Comparison of ENCODE assay signal across 8 mouse cellular contexts in the genomic region with DNA sequence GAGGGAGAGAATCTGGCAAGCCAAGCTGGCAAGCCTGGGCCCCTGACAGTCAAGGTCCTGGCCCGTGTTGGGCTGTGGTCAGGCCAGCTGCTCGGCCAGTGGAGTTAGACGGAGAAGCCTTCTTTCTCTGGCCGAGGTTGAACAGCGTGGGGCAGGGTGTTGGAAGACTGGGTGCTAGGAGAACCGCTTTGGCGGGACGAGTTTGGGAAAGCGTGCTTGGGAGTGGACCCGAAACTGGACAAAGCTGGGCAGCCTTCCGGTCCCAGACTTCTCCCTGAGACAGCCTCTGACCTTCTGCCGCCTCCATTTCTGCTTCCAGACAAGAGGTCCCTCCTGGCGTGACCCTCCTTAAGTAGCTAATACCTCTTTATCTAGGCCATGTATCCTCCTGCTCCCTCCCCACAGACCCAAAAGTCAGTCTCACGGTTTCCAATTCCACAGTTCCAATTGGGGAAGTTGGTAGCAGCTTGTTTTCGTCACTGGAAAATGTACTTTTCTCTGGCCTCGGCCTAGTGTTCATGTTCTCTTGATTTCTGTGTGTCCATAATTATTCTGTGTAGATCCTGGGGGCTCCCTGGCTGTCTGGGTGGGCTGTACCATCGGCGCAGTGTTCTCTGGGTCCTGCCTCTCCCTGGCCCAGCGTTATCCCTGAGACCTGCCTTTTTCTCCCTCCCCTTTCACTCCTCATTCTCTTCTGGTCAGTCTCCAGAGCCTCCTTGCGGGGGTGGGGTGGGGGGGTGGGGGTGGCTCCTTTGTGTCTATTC. TPM values are rescaled to one million over a fixed set of nuclear protein-coding genes. Genes with fewer than 3 reads are reported as not detected.
A peak's percentile ranks its signal among the peaks of the same experiment; 100 is the strongest.
DNase-seq lines count a peak whose midpoint lies in the region; ATAC-seq and TF ChIP-seq lines count a peak whose summit lies in the region.

No protein-coding gene starts in this region.

- H3K27ac ChIP-seq in thymus, adult 2 months (ENCODE audit: control insufficient read depth, insufficient read depth, low read length), result peak overlapping the region; percentile 73
- no peak overlapping the region for H3K27ac ChIP-seq in forebrain, postnatal 0 days (ENCODE audit: low read depth, low read length)
- peak overlapping the region; percentile 33 for H3K27ac ChIP-seq in intestine, embryonic 14.5 days (ENCODE audit: low read depth)

- DNase-seq in thymus, adult 2 months, result no peak
- no peak for DNase-seq in thymus, adult 18-20 months
- no peak for DNase-seq in forebrain, postnatal 0 days
- no peak for DNase-seq in intestine, embryonic 14.5 days (ENCODE audit: low spot score)
- no peak for DNase-seq in urinary bladder, adult 2 months (ENCODE audit: low spot score)
- DNase-seq in layer of hippocampus, adult 18-20 months (ENCODE audit: low spot score in 2 of 2), result no peak

- TF ChIP-seq CTCF in thymus, adult 2 months (IDR thresholded peaks at IDR 0.05; ENCODE audit: borderline replicate concordance, control insufficient read depth, extremely low read depth, insufficient read depth, low read length, poor library complexity), result no peak
- TF ChIP-seq CTCF in forebrain, postnatal 0 days (IDR thresholded peaks at IDR 0.05; ENCODE audit: low read depth), result no peak

- ATAC-seq in forebrain, postnatal 0 days, result peak; percentile 7; the same call in 1 of the 2 replicates
- ATAC-seq in intestine, embryonic 14.5 days (replicated peaks; ENCODE audit: low FRiP score, low TSS enrichment, low read depth), result no peak
- peak; percentile 19 for ATAC-seq in megakaryocyte, adult 5-6 weeks (ENCODE audit: poor library complexity, severe bottlenecking)
- ATAC-seq in cerebellum, adult (ENCODE audit: insufficient number of reproducible peaks, low FRiP score, low TSS enrichment), result no peak

- no peak for TF ChIP-seq POLR2A in thymus, adult 2 months (IDR thresholded peaks at IDR 0.05; ENCODE audit: control insufficient read depth, extremely low read depth, insufficient read depth, low read length, poor library complexity)

- H3K9me3 ChIP-seq in forebrain, postnatal 0 days (ENCODE audit: low read length), result no peaks in the 10 kb centered on the region
- H3K9me3 ChIP-seq in intestine, embryonic 14.5 days (ENCODE audit: control insufficient read depth, low read length), result no peaks in the 10 kb centered on the region

- WGBS in thymus, adult 2 months, result 7% methylated on average over 20 of the region's 20 CpGs
- 12% methylated on average over 16 of the region's 20 CpGs for WGBS in forebrain, postnatal 0 days
- WGBS in intestine, embryonic 14.5 days, result 3% methylated on average over 20 of the region's 20 CpGs

- H3K9ac ChIP-seq in forebrain, postnatal 0 days, result peak overlapping the region; percentile 14
- peak overlapping the region; percentile 56 for H3K9ac ChIP-seq in intestine, embryonic 14.5 days (ENCODE audit: low read length)

- peak overlapping the region; percentile 46 for H3K4me2 ChIP-seq in forebrain, postnatal 0 days (ENCODE audit: low read depth)
- H3K4me2 ChIP-seq in intestine, embryonic 14.5 days (ENCODE audit: low read length), result peak overlapping the region; percentile 56

- H3K4me3 ChIP-seq in thymus, adult 2 months (ENCODE audit: control insufficient read depth, insufficient read depth, low read length), result peak overlapping the region; percentile 99
- H3K4me3 ChIP-seq in forebrain, postnatal 0 days (ENCODE audit: low read depth, low read length), result peak overlapping the region; percentile 34
- H3K4me3 ChIP-seq in intestine, embryonic 14.5 days (ENCODE audit: low read depth, low read length), result peak overlapping the region; percentile 74

- H3K27me3 ChIP-seq in thymus, adult 2 months (ENCODE audit: control insufficient read depth, insufficient read depth, low read length), result no peaks in the 10 kb centered on the region
- no peaks in the 10 kb centered on the region for H3K27me3 ChIP-seq in forebrain, postnatal 0 days (ENCODE audit: insufficient read depth, low read length)
- H3K27me3 ChIP-seq in intestine, embryonic 14.5 days (replicated peaks; ENCODE audit: control insufficient read depth, insufficient read depth, low read length), result no peaks in the 10 kb centered on the region

- no peaks in the 10 kb centered on the region for H3K36me3 ChIP-seq in thymus, adult 2 months (ENCODE audit: control insufficient read depth, insufficient read depth, low read length)
- H3K36me3 ChIP-seq in forebrain, postnatal 0 days (ENCODE audit: insufficient read depth), result no peaks in the 10 kb centered on the region
- H3K36me3 ChIP-seq in intestine, embryonic 14.5 days (ENCODE audit: control insufficient read depth, insufficient read depth, low read length), result 0 out of 2 replicates have a peak, but pooled peaks cover 2% of the 10 kb centered on the region

- peaks cover 61% of the 10 kb centered on the region for H3K4me1 ChIP-seq in thymus, adult 2 months (replicated peaks; ENCODE audit: control insufficient read depth, insufficient read depth, low read length)
- no peaks in the 10 kb centered on the region for H3K4me1 ChIP-seq in forebrain, postnatal 0 days (ENCODE audit: insufficient read depth)
- H3K4me1 ChIP-seq in intestine, embryonic 14.5 days (replicated peaks; ENCODE audit: control insufficient read depth, insufficient read depth, low read length), result peaks cover 55% of the 10 kb centered on the region

RNA-seq across cellular contexts. Expression of gene Tnfrsf1a, which starts 1.3 kb away (rescaled TPM):
- polyA plus RNA-seq in thymus, adult 2 months (2012; rRNA removed), result 140 and 149 TPM in 2 replicates
- 6.8 and 12.1 TPM in 2 replicates for total RNA-seq in forebrain, postnatal 0 days (2014; rRNA removed)
- polyA plus RNA-seq in forebrain, postnatal 0 days (2015; fragmentation: Nextera tagmentation; extraction: Ambion mirVana), result 13.2 and 13.6 TPM in 2 replicates
- polyA plus RNA-seq in intestine, embryonic 14.5 days (2014; fragmentation: Nextera tagmentation; extraction: Ambion mirVana), result 60.6 and 63.3 TPM in 2 replicates
- total RNA-seq in megakaryocyte, adult 5-6 weeks (2015), result 96.4 and 101 TPM in 2 replicates
- total RNA-seq in megakaryocyte, adult 5-6 weeks (2017), result 90.2 and 116 TPM in 2 replicates
- polyA plus RNA-seq in urinary bladder, adult 2 months (2012; rRNA removed), result 140 and 152 TPM in 2 replicates
- 10 to 100 TPM; 11.7 to 11.8 TPM for total RNA-seq in layer of hippocampus, adult 18-20 months (2021)

RNA-seq across cellular contexts. Expression of gene Scnn1a, which starts 30.0 kb away (rescaled TPM):
- 32.8 and 35.8 TPM in 2 replicates for polyA plus RNA-seq in thymus, adult 2 months (2012; rRNA removed)
- 0.67 and 1.2 TPM in 2 replicates for total RNA-seq in forebrain, postnatal 0 days (2014; rRNA removed)
- polyA plus RNA-seq in forebrain, postnatal 0 days (2015; fragmentation: Nextera tagmentation; extraction: Ambion mirVana), result 1.0 and 1.5 TPM in 2 replicates
- 2.0 TPM in 2 replicates for polyA plus RNA-seq in intestine, embryonic 14.5 days (2014; fragmentation: Nextera tagmentation; extraction: Ambion mirVana)
- total RNA-seq in megakaryocyte, adult 5-6 weeks (2015), result 9.0 and 9.5 TPM in 2 replicates
- 0.99 and 1.6 TPM in 2 replicates for total RNA-seq in megakaryocyte, adult 5-6 weeks (2017)
- 2.9 and 3.9 TPM in 2 replicates for polyA plus RNA-seq in urinary bladder, adult 2 months (2012; rRNA removed)
- total RNA-seq in layer of hippocampus, adult 18-20 months (2021), result 1 to 10 TPM; 3.6 to 6.6 TPM

RNA-seq across cellular contexts. Expression of gene Plekhg6, which starts 30.2 kb away (rescaled TPM):
- 2.4 and 2.5 TPM in 2 replicates for polyA plus RNA-seq in thymus, adult 2 months (2012; rRNA removed)
- 0.15 and 1.00 TPM in 2 replicates for total RNA-seq in forebrain, postnatal 0 days (2014; rRNA removed)
- polyA plus RNA-seq in forebrain, postnatal 0 days (2015; fragmentation: Nextera tagmentation; extraction: Ambion mirVana), result 0.16 TPM in 2 replicates
- polyA plus RNA-seq in intestine, embryonic 14.5 days (2014; fragmentation: Nextera tagmentation; extraction: Ambion mirVana), result 2.4 and 2.8 TPM in 2 replicates
- total RNA-seq in megakaryocyte, adult 5-6 weeks (2015), result not detected in 2 replicates
- not detected in 2 replicates for total RNA-seq in megakaryocyte, adult 5-6 weeks (2017)
- polyA plus RNA-seq in urinary bladder, adult 2 months (2012; rRNA removed), result 17.5 and 18.7 TPM in 2 replicates
- under 1 TPM; 0.13 to 0.17 TPM for total RNA-seq in layer of hippocampus, adult 18-20 months (2021)

RNA-seq across cellular contexts. Expression of gene Ltbr, which starts 36.7 kb away (rescaled TPM):
- 29.3 and 30.6 TPM in 2 replicates for polyA plus RNA-seq in thymus, adult 2 months (2012; rRNA removed)
- 14.9 and 19.9 TPM in 2 replicates for total RNA-seq in forebrain, postnatal 0 days (2014; rRNA removed)
- polyA plus RNA-seq in forebrain, postnatal 0 days (2015; fragmentation: Nextera tagmentation; extraction: Ambion mirVana), result 11.4 and 14.8 TPM in 2 replicates
- 67.4 and 67.8 TPM in 2 replicates for polyA plus RNA-seq in intestine, embryonic 14.5 days (2014; fragmentation: Nextera tagmentation; extraction: Ambion mirVana)
- 30.0 and 30.6 TPM in 2 replicates for total RNA-seq in megakaryocyte, adult 5-6 weeks (2015)
- 57.1 and 59.9 TPM in 2 replicates for total RNA-seq in megakaryocyte, adult 5-6 weeks (2017)
- polyA plus RNA-seq in urinary bladder, adult 2 months (2012; rRNA removed), result 101 and 118 TPM in 2 replicates
- 1 to 10 TPM; 6.5 to 7.4 TPM for total RNA-seq in layer of hippocampus, adult 18-20 months (2021)

Comparison
In these comparisons a context has a peak if more than half of its experiments do, and no peak if none do; other contexts are left out.
1. H3K4me3 ChIP-seq: peak in every context shown above with its lines; median percentile 99 in thymus, adult 2 months; 74 in intestine, embryonic 14.5 days; 34 in forebrain, postnatal 0 days.
2. ATAC-seq: peak in forebrain, postnatal 0 days (single experiment) and megakaryocyte, adult 5-6 weeks (single experiment); none in intestine, embryonic 14.5 days (single experiment) and cerebellum, adult (single experiment).